Mouse (Mus musculus): ENCODE results near the gene Plpp2.

The Plpp2 gene

DNA sequence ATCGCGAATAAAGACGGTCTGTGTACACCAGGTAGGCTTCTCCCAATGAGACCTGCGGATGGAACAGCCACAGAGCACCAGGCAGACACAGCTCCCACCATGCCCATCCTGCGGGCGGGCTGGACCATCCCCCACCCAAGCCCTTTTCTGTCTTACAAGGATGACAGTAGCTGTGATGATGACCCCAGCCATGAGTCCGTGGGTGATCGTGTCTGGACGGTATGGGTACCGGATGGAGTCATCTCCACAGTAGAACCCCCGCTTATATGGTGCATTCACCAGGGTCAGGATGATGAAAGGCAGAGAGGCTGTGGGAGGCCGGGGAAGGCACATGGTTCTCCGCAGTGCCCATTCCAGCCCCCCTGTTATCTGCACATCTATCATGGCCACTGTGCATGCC, 2.9 kb downstream of the Plpp2 start:
- DNase-seq (ENCODE audit: low read depth in 2 of 2, low spot score in 2 of 2) = no peak

DNA sequence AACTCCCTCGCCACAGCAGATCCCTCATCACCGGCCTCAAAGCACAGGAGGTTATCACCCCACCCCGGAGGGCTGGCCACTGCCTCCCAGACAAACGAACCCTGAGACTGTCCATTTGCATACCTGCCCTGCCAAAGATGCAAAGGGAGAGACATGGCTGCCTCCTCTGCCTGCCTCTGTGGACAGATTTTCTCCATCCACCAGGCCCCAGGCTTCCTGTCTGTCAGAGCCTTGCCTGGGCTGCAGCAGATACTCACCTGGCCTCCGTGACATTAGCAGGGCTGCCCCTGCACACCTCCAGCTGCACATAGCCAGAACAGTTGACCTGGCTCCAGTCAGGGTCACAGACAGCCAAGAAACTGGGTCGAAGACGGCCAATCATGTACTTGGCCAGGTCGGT, 3.4 kb downstream of the Plpp2 start:
- no peak for DNase-seq (ENCODE audit: low read depth in 2 of 2, low spot score in 2 of 2)

DNA sequence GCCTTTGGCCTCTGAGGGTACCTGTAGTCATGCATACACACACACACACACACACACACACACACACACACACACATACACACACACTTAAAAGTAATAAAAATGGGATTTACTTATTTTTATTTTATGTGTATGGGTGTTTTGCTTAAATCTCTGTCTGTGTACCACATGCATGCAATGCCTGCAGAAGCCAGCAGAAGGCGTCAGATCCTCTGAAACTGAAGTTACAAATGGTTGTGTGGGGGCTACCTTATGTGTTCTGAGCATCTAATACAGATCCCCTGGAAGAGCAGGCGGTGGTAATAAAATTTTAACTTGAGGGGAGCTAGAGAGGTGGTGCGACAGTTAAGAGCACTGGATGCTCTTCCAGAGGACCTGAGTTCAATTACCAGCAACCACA, 5.5 kb downstream of the Plpp2 start:
- DNase-seq (ENCODE audit: low read depth in 2 of 2, low spot score in 2 of 2) = no peak

DNA sequence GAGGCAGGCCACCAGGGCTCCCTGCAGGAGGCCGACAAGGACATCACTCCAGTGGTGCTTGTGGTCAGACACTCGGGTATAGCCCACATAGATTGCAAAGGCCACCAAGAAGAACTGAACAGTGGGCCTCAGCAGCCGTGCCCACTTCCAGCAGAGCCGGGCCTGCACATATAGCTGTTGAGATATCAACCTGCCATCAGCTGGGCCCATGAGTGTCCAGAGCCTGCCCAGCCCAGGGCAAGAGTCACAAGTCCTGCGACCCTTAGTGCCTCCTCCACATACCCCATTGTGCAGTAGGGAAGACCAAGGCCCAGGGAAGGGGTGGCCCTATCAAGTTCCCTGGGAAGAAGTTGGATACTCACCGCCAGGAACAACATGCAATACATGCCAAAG, 6.1 kb downstream of the Plpp2 start:
- DNase-seq (ENCODE audit: low read depth in 2 of 2, low spot score in 2 of 2) = no peak

DNA sequence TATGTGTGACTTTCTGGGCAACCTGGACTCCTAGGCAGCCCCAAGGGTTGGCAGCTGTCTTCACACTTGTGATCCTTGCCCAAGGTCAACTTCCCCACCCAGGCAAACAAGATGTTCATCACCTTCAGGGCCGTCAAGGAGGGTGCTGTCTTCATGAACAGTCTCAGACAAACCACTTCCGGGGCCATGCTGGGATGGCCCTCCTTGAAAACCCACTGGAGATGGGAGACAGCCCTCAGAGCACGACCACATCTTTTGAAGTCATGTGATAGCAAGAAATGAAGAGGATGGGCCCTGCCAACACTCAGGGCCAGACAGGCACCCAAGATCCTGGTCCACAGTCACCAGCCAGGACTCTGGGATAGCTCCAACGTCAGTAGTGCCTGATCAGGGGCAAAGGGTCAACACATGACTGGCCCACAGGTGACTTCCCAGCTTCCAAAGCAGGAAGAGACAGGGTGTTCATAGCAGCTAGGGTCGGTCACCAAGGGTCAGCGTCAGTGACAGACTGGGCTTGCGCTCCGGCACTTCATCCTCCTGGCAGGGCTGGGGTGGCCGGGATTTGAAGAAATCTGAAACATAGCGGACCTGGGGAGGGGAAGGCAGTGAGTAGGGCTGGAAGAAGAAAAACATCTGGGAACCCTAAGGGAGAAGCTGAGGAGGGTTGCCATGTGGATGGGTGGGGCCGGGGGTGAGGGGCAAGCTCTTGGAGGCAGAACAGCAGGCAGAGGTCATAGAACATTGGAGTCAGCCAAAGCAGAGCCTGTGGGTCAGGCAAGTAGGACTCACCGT, 6.7 kb downstream of the Plpp2 start:
- no peak for DNase-seq (ENCODE audit: low read depth in 2 of 2, low spot score in 2 of 2)

DNA sequence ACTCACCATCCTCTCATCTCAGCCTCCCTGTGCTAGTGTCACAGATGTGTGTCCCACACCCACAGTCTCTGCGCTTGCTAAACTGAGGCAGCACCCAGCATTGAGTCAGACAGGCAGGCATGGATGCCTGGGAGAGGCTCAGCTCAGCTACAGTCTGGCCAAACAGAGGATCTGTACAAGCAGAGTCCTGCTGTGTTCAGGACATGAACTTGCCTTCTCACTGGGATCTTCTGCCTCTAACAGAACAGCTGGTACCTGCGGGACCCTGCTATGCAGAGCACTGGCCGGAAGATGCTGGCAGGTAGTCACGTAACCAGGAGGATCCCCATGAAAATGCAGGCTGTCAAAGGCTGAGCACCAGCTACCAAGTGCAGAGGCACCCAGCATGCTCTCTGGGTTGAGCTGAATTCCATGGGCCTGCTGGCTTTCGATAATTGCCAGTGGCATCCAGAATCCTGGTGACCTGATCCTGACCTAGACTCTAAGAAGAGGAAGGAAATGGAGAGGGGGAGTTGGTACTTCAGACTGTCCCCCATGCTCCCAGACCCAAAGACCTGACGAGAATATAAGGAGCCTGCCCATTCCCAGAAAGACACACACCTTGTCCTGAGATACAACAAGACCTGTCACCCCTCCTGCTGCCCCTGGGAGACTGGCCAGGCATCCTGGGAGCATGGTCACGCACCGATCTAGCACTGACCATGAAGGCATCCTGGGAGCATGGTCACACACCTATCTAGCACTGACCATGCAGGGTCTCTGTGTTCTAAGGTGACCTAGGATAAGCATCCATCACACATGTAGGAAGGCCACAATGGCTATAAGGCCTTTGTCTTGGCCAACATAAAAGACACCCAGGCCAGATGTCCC, 7.9 kb downstream of the Plpp2 start:
- no peak for DNase-seq (ENCODE audit: low read depth in 2 of 2, low spot score in 2 of 2)

DNA sequence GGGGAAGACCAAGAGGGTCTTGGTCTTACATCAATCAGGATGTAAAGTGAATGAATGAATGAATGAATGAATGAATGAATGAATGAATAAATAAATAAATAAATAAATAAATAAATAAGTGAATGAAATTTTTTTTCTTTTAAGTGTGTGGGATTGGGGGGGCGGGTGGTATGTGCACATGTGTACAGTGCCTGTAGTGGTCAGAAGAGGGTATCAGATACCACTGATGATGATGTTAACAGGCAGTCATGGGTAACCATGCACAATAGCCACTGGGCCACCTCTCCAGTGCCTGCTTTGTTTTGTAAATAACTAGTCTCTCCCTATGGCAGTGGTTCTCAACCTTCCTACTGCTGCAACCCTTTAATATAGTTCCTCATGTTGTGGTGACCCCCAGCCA, 9.2 kb downstream of the Plpp2 start:
- DNase-seq (ENCODE audit: low read depth in 2 of 2, low spot score in 2 of 2) = no peak

DNA sequence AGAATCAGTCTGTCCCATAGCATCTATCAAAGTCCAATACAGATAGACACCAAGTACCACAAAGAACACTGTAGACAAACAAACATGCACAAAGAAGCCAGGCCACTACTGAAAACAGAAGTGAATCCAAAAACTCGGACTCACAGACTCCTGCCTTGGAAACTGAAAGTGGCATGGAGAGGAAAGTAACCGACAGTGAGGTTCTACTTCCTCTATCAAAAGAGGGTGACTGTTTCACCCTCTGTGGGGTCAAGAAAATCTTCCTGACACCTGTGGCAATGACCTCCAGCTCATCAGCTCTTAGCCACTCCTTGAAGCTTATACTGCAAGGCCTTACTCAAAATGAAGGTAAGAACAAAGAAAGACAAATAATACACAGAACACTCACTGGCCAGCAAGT, 26.9 kb downstream of the Plpp2 start:
- no peak for DNase-seq (ENCODE audit: low read depth in 2 of 2, low spot score in 2 of 2)

DNA sequence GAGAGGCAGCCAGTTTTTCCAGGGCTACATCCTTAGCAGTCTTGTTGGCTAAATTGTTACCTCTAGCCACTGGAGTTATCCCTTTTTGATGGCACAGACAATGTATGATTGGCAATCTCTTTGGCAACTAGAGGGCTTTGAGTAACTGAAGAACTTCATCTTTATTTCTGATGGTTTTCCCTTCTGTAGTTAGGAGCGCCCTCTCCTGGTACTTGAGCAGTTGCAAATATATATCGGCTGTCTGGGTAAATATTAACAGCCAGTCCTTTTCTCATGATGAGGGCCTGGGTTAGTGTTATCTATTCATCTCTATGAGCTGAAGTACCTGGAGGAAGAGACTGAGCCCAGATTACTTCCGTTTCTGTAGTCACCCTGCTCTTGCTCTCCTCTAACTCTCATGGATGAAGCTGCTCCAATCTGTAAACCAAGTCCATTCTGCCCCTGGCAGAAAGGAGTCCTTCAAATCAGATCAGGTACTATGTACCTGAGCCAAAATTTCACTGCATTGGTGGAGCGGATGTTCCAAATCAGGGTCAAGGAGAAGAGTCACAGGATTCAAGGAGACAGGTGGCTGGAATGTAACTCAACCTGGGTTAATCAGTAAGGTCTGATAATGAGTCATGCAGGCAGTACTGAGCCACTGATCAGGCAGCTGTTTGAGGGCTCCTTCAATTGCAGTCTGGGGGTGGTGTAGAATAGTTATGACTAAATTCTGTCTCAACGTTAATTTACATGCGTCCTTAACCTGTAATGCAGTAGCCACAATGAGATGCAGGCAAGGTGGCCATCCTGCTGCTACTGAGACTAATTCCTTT, 30.6 kb downstream of the Plpp2 start:
- no peak for DNase-seq (ENCODE audit: low read depth in 2 of 2, low spot score in 2 of 2)

DNA sequence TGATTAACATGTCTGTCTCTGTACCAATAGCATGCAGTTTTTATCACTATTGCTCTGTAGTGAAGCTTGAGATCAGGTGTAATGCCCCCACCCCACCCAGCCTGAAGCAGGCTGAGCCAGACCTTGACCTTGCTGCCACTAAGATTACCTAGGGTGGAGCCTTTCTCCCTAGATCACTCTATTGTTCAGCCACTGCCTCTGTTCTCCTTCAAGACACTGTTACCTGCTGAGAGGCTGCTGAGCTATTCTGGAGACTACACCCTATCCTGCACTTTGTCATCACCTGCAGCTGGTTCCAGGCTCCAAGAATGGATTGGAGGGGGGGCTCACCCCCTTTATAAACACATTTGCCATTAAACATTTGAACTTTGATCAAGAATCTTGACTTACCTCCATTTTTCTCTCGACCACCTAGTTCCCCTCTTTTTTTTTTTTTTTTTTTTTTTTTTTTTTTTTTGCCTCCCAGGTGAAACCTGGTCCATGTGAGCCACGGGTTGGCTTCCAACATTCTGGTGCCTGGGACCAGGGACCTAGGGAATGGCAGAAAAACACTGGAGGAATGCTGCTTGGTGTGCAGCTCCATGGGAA, 36.8 kb downstream of the Plpp2 start:
- DNase-seq (ENCODE audit: low read depth in 2 of 2, low spot score in 2 of 2) = no peak

DNA sequence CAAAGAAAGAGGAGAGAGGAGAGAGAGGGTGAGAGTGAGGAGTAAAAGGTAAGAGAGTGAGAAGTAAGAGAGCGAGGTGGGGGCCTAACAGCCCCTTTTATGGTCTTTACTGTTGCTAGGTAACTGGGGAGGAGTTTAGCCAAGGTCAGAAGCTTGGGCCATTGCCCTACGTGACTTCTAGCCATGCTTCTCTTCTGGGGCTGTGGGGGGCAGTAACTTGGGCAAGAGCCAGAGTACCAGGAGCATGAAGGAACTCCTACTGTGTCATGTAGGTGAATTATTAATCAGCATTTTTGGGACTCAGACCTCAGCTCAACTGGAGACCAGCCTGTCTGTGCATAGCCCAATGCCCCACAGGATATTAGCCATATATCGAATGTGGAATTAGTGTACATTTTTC, 37.7 kb downstream of the Plpp2 start:
- DNase-seq (ENCODE audit: low read depth in 2 of 2, low spot score in 2 of 2) = no peak
